Mouse (Mus musculus) left cerebral cortex, adult 8-10 months (tissue): ENCODE data around the gene Esrrg. TPM values are rescaled to one million over a fixed set of nuclear protein-coding genes. Genes with fewer than 3 reads are reported as not detected.
A peak's percentile ranks its signal among the peaks of the same experiment; 100 is the strongest.

Source experiments
- DNase-seq, 2 experiments: peaks; one replicate each; pipeline ENCODE4 v3.0.0; 2022; ENCODE audit warnings: low spot score in 2 of 2
- total RNA-seq, 4 experiments: library from RNA; stranded (reverse); gene quantifications; 2 replicates each; pipeline ENCODE4 v1.2.4; 2022

Gene Esrrg
- total RNA-seq, 4 experiments from 2014 or later: 24.8 to 36.8 (median 31.5) TPM

GRCm38 (mm10) chr1:187706046-187706445 is 97.5 kb downstream of the Esrrg start:
- DNase-seq: no peak

- DNase-seq: no peak
Measured at GRCm38 (mm10) chr1:187707176-187707575, 98.6 kb downstream of the Esrrg start.

- no peak for DNase-seq
Measured at GRCm38 (mm10) chr1:187710434-187710948, 101.9 kb downstream of the Esrrg start.

GRCm38 (mm10) chr1:187721035-187721434 is 112.4 kb downstream of the Esrrg start:
- peak in 1 of 2 experiments; percentile 12 for DNase-seq

GRCm38 (mm10) chr1:187722016-187722415 is 113.4 kb downstream of the Esrrg start:
- DNase-seq: no peak

GRCm38 (mm10) chr1:187724651-187725050 is 116.1 kb downstream of the Esrrg start:
- no peak for DNase-seq

GRCm38 (mm10) chr1:187725351-187725750 is 116.8 kb downstream of the Esrrg start:
- DNase-seq: no peak

- DNase-seq: no peak
Measured at GRCm38 (mm10) chr1:187731171-187731570, 122.6 kb downstream of the Esrrg start.

GRCm38 (mm10) chr1:187736507-187736906 is 127.9 kb downstream of the Esrrg start:
- DNase-seq: no peak

- no peak for DNase-seq
Measured at GRCm38 (mm10) chr1:187737296-187737695, 128.7 kb downstream of the Esrrg start.

GRCm38 (mm10) chr1:187740531-187740930 is 131.9 kb downstream of the Esrrg start:
- DNase-seq: no peak

GRCm38 (mm10) chr1:187741306-187741705 is 132.7 kb downstream of the Esrrg start:
- DNase-seq: no peak

GRCm38 (mm10) chr1:187742071-187742470 is 133.5 kb downstream of the Esrrg start:
- DNase-seq: no peak

- no peak for DNase-seq
Measured at GRCm38 (mm10) chr1:187749294-187749693, 140.7 kb downstream of the Esrrg start.

GRCm38 (mm10) chr1:187749931-187750330 is 141.3 kb downstream of the Esrrg start:
- DNase-seq: no peak

GRCm38 (mm10) chr1:187755528-187755927 is 146.9 kb downstream of the Esrrg start:
- no peak for DNase-seq

- no peak for DNase-seq
Measured at GRCm38 (mm10) chr1:187757981-187758380, 149.4 kb downstream of the Esrrg start.

- DNase-seq: no peak
Measured at GRCm38 (mm10) chr1:187758546-187758945, 150.0 kb downstream of the Esrrg start.

- no peak for DNase-seq
Measured at GRCm38 (mm10) chr1:187759536-187759935, 150.9 kb downstream of the Esrrg start.

- no peak for DNase-seq
Measured at GRCm38 (mm10) chr1:187762641-187763450, 154.3 kb downstream of the Esrrg start.

GRCm38 (mm10) chr1:187763451-187763755 is 154.8 kb downstream of the Esrrg start:
- no peak for DNase-seq

GRCm38 (mm10) chr1:187763821-187764220 is 155.2 kb downstream of the Esrrg start:
- no peak for DNase-seq

- DNase-seq: no peak
Measured at GRCm38 (mm10) chr1:187765577-187765976, 157.0 kb downstream of the Esrrg start.
